Mouse (Mus musculus): ENCODE data around the gene Glis3.

GRCm38 (mm10) chr19:28559400-28559799, 120.5 kb downstream of the Glis3 start:
- TF ChIP-seq FLI1 (IDR thresholded peaks at IDR 0.05; ENCODE audit: low read length) (no peak), GATA1 (IDR thresholded peaks at IDR 0.05; ENCODE audit: borderline replicate concordance, low read length) (no peak)
